Mouse (Mus musculus): Measurements from ENCODE around the gene Msi2.

The Msi2 gene

DNA sequence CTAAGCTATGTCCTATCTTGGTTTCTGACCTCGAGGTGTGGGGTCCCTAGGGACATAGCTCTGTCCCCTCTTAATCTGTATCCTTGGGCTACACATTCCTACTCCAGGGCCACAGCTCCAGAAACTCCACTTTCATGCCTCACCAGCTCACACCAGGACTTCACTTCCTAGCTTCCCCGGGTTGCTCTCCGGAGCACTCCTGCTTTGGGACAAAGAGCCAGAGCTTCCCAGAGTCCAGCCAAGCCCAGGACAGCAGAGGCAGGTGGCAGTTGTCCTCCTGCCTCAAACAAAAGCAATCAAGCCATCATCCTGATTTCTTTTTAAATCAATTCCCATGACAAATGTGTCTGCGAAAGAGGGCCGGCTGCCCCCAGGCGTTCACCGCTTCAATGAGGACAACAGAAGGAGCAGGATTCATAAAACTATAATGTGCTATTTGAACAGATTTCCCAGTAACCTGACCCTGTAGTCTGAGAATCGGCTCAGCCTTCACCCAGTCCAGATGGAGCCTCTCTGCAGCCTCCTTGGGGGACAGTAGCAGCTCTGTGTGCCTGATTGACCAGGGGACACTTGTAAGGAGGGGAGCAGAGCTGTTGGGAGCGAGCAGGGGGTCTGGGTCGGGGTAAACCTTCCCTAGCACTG, 409.1 kb downstream of the Msi2 start:
- peak; percentile 46 for DNase-seq (ENCODE audit: low spot score)

DNA sequence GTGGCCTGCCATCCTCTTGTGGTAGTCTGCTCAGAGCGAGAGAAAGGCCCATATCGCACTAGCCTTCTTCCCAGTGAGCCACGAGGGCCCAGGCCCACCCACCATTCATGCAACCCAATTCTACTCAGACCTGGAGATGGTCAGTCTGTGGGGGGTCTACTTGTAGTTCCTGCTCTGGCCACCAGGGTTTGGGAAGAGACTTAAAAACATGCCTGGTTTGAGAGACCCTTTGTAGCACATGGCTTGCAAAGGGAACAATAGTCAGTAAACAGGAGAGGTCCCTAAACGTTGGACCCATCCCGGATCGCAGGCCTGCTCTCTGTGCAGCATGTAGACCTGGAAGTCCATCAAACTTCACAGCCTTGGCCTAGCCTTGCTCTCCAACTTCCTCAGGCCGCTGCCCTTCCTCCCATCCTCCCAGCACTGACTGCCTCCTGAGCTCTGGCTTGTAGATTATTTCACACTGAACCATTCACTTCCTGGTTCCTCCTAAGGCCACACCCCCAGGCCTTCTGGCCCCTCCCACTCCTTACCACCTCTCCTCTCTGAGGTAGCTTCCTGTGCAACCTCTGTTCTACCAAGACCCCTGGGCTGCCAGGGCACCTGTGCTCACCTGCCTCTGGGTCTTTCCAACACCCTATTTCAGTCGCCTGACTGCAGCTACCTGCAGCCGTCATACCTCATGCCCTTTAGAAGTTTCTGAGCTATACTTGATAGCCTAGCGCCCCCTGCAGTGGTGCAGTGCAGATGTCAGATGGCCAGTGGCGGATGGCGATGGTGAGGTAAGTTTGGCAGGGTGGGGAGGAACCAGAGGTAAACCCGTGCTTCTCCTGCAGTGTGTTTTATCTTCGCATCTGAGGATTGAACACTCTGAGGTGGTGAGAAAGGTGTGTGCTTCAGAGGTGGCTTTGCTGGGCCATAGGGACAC, 410.4 kb downstream of the Msi2 start:
- no peak for DNase-seq (ENCODE audit: low spot score)

DNA sequence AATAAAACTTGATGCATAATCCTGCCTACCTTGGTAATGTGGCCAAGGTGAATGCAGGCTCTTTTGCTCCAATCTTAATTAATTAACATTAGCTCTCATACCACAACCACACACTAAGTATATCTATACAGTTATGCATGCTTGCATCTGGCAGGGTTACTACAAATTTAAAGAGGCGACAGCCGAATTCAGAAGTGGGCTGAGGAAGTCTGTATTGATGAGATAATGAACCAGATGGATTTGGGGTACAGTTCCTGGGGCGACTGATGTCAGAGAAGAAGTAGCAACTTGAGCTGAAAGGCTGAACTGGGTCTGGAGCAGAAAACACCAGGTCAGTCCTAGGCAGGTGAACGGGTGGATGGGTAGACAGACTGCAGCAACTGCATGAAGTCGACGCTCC, 412.6 kb downstream of the Msi2 start:
- DNase-seq (ENCODE audit: low spot score), result no peak

DNA sequence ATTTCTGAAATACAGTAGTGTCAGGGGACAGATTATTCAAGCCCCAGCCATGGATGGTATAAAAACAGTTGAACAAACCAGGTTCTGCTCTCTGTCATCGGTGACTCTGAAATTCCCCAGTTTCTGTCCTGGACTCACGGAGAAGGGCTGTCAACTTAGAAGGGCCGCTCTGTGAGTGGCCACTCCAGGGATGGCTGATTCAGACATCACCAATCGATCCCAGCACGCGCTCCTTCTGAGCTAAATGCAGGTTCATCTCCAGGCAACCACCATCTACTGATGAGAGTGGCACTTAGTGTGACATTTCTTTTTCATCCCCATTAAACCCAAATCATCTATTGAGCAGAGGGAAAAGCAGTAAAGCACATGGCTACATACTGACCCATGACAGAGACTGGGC, 416.7 kb downstream of the Msi2 start:
- DNase-seq (ENCODE audit: low spot score), result peak; percentile 83

DNA sequence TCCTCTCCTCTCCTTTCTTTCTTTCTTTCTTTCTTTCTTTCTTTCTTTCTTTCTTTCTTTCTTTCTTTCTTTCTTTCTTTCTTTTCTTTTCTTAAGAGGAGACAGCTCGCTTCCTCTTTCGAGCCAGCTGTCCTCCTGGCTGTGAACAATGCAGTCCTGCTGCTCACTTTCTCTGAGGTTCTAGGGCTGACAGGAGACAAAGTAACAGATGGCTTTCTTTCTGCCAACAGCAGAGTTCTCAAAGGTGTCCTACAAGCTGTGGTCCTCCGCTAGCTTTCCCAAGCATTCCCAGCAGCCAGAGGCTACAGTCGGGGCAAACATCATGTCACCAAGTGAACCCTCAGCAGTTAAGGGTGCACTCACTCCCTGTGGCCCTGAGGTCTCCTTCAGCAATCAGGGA, 419.0 kb downstream of the Msi2 start:
- DNase-seq (ENCODE audit: low spot score), result no peak

DNA sequence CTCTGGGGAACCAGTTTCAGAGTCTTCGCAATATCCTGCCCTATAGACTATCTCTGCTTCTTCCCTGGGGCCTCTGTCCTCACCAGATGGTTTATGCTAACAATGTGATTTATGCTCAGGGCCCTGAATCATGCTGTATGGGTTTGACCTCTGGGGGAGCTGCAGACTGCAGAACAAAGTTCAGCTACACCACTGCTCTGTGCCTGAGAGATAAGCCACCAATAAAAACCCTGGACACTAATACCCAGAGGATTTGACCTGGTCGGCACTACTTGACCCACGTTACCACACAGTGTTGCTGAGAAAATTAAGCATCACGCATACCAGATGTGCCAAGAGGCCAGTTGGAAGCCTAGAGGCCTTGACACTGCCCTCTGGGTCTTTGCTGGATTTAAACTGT, 420.8 kb downstream of the Msi2 start:
- peak; percentile 83 for DNase-seq (ENCODE audit: low spot score)

DNA sequence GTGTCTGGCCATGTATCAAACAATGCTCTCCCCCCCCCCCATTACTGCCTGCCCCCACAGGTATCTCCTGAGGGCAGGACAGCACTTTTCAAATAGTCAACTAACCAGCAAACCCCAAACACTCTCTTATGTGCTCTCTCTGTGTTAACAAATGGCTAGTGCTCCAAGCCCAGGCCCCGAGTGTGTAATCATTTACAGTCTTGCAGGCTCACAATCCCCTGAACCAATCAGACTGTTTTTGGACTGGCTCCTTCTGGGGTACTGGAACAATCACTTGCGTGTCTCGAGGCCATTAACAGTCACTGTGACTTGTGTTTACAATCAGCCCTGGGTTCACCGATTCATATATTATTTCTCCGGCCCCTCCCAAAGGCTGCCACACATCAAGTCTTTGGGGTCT, 423.0 kb downstream of the Msi2 start:
- DNase-seq (ENCODE audit: low spot score), result no peak

DNA sequence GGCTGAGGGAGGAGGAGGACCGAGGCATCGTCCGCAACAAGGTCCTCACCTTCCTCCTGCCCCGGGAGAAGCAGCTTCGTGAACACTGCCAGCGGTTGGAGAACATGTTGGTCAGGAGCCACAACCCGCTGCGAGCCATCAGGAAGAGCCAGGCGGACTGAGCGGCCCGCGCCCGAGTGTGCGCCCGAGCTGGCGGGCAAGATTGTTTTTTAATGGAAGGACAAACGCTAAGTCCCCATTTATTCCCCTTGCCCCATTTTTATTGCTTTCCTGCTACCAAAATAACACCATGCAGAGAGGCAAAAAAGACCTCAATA, 424.0 kb downstream of the Msi2 start:
- no peak for DNase-seq (ENCODE audit: low spot score)

DNA sequence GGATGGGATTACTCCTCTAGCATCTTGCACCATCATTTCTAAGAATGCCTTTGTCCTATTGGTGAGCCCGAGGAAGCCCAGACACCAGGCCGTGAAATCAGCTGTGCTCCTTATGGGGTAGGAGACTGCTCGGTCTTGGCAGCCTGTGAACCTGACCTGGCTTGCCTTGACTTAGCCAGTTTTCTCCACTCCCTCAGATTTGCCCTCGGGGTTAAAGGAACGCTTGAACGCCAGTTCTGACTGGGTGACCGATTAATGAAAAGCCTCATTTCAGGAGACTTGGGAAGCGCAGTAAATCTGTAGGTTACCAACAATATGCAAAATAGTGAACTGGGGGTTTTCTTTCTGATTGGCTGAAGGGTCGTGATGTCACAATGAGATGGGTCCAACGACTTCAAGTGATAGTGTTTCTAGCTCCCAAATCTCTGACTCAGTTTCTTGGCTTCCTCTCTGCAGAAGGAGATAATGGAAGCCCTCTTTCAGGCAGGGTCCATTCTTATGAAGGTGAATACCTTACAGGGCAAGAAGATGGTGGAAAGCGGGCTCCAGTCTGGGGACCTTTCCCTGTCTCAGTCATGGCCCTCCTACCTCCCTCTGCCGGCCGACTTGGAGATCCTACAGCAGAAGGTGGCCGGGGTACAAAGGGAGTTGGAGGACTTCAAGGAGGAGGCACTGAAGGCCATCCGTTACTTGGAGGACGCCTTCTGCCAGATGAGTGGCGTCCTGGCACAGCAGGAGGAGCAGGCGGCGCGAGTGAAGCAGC, 424.5 kb downstream of the Msi2 start, which contains the start of gene Ccdc182:
Ccdc182 (plus strand) TSS at position 428 of the 763 bp plus-strand sequence.
- peak; percentile 63 for DNase-seq (ENCODE audit: low spot score)

DNA sequence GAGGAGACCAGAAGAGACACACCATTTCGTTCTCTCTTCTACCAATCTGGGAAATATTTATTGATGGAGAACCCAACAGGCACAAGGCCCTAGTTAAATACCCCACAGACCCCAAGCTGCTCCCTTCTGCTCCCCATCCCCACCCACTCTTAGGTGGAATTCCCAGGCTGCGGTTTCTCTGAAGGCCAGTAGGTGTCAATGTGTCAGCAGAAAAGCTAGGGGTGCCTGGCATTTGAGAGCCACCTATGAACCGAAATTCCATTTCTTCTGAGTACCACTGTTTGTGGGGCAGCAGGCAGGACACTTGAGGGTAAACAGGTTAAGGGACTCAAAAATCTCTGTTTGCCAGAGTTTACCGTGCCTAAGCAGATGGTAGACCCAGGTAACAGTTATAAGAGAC, 426.6 kb downstream of the Msi2 start:
- DNase-seq (ENCODE audit: low spot score), result peak; percentile 63

DNA sequence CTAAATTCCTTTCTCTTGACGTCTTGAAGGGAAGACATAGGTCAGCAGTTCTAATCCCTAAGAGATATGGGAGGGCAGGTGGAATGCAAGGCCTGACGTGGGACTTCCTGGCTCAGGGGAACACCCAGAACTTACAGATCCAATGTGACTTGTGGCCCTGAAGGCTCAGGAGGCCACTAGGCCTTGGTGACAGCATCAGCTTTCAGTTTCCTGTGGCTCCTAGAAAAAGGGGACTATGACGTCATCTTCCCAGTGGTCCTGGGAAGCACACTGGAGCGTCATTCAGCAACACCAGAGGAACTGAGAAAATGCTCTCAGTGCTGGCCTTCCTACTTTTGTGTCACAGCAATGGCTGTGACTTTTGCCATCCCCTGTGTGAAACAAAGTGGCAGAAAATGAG, 427.1 kb downstream of the Msi2 start:
- no peak for DNase-seq (ENCODE audit: low spot score)

Data from embryo, embryonic 10 days (tissue).